Mouse (Mus musculus): ENCODE data around the gene Shb. TPM values are rescaled to one million over a fixed set of nuclear protein-coding genes. Genes with fewer than 3 reads are reported as not detected.

The Shb gene
- total RNA-seq, 2 experiments from 2014 or later: 32.5 to 45.3 TPM

DNA sequence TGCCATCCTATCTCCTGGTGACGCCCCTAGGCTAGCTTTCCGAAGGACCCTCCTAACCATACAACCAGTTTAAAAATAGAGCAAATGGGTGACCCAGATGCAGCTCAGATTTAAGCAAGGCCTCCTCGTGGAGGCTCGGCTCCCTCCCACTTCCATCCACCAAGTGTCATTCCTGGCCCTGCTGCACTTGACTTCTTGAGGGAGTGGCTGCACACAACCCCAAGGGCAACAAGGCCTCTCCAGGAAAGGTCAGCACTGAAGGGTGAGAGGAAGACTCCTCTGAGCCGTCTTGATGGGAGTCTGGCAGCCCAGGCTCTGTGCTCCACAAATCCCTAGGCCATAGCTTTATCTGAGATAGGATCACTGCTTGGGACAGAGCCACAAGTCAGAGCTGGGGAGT is 25.7 kb downstream of the Shb start:
- DNase-seq: peak in 1 of 2 experiments; percentile 51

GRCm38 (mm10) chr4:45505671-45506070 is 26.6 kb downstream of the Shb start:
- DNase-seq: no peak

DNA sequence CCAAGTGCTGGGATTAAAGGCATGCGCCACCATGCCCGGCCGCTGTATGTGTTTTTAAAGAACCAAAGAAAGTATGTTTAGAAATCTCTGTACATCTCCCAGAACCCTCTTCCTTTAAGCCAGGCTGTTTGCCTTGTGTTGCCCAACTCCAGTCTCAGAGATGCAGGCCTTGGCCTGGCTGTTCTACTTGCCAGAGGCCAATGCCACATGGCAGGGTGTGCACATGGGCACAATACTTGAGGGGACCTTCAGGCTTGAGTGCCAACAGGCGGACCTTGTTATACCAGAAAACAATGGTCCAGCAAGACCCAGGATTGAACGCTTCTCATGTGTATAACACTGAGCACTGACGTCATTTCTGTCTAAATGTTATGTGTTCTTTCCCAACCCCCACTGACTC is 27.1 kb downstream of the Shb start:
- no peak for DNase-seq

DNA sequence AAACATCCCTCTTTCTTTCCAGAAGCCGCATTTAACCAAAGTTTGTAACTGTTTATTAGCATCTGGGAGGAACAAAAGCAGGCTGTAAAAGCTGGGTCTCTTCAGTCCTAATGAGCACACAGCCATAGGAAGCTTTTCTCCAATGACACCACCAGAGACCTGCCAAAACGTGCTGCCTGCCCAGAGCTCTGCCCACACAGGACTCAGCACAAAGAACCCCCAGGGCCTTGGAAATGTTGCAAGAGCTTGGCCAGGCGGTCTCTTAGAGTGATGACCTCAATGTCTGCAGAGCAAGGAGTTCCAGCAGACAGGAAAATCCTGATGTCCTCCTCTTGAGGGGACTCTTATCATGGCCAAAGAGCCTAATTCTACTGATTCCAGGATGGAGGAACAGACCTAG is 28.5 kb downstream of the Shb start:
- peak; percentile 62 to 75 for DNase-seq

GRCm38 (mm10) chr4:45503380-45503779 is 28.9 kb downstream of the Shb start:
- DNase-seq: no peak

DNA sequence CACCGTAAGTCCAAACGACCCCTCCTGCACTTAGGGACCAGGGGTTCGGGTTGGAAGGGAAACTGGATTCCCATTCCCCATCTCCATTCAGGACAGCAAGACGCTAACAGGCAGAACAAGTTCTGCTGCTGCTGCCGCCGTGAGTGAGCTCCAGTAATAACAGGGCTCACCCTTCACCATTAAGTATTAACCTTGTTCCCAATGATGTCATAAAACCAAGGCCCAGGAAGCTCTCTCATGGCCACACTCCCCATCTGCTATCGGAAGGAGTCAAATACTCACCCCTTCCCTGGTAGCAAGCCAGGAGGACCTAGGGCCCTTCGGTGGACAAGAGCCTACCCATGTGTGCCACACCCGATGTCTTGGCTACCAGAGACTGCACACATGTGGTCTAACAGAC is 30.3 kb downstream of the Shb start:
- no peak for DNase-seq

GRCm38 (mm10) chr4:45500381-45500780 is 31.9 kb downstream of the Shb start:
- no peak for DNase-seq

- DNase-seq: no peak
Measured at GRCm38 (mm10) chr4:45499556-45499955, 32.7 kb downstream of the Shb start.

DNA sequence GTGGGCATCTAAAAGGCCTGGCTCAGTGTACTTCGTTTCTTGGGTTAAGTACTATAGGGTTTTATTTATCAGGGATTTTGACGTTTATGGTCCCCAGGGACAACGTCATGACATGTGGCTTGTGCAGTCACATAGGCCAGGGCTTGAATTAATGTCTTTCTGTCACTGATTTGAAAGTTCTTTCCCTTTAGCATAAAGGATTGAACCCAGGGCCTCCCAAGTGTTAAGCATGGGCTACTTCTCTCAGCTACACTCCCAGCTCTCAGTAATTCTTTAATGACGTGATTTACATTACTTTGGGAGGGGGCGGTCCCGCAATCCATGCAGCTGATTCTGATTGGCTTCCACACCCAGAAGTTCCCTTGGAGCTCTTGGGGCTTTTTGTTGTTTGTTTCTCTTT is 33.2 kb downstream of the Shb start:
- DNase-seq: no peak

DNA sequence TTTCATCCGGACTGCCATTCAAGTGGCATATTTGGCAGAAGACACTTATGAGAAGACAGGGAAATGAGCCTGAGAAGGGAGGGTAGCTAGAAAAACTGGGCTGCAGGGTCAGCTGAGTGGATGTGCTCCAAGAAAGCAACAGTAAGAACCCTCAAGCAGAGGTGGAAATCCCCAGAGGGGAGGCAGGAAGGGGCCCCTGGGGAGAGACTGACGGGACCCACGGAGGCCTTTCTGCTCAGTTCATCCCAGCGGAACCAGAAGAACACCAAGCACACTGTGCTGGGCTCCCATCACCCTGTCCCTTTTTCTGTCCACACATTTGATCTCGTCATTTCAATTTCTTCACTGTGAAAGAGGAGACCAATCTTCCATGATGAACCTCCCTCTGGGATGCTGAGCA is 33.9 kb downstream of the Shb start:
- no peak for DNase-seq

DNA sequence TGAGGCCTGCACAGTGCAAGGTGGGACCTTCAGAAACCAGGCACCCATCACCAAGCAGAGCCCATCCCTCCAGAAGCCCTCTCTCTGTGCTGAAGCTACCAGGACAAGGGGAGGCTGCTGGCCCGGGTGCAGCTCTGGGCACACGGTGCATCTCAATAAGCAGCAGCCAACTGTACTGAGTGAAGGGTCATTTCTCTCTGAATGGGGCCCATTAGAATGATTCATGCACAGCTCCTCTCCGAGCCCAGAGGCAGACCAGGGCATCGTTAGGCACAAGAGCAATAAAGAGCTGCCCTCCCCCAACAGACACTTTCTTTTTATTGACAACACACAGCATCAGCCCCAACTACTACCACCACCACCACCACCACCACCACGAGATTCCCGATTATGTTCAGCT is 35.0 kb downstream of the Shb start:
- DNase-seq: no peak

DNA sequence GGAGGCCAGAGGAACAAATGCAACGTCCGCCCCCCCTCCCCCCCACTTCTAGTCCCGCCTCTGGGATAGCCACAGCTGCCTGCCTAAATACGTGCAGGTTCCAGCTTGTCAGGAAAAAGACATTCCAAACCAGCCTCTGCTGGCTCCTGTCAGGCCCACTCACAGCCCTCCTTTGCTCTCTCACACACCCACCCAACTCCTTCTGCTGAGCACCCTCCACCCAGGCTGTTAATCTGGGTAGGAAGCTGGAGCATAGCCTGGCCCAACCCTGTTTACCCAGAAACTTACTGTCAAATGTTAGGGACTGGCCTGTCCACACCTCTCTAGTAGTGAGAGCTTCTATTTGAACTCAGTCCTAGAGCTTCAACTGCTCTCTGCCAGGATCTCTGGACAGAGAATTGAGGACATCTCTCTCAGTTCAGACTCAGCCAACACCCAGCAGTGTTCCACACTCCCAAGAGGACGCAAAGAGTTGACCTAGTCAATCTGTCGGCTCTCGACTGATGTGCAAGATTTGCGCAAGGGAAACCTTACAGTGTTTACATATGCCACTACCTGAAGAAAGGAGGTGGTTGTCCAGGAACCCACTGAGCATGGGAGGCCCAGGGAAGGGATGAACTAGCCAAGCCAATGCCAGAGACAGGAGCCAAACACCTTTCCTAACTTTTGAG is 36.6 kb downstream of the Shb start:
- peak in 1 of 2 experiments; percentile 44 for DNase-seq

GRCm38 (mm10) chr4:45493786-45494400 is 38.4 kb downstream of the Shb start:
- DNase-seq: no peak

DNA sequence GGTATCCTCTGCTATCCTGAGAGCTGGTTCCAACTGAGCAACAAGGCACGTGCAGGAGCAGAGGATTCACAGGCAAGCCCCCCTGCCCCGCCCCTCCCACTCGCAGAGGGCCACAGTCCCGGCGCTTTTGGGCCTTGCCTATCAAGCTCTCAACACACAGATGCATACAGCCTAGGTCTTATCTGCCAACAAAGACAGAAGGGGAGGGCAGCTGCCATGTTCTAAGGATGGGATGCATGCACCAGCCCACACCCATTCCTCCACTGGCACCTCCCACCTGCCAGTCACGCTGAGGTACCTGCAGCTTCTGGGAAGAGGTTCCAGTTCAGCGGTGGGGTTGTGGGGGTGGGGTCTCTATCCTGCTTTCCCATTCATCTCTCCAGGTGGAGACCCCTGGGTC is 39.2 kb downstream of the Shb start:
- no peak for DNase-seq

GRCm38 (mm10) chr4:45492681-45493081 is 39.6 kb downstream of the Shb start:
- DNase-seq: peak; percentile 60 to 72

DNA sequence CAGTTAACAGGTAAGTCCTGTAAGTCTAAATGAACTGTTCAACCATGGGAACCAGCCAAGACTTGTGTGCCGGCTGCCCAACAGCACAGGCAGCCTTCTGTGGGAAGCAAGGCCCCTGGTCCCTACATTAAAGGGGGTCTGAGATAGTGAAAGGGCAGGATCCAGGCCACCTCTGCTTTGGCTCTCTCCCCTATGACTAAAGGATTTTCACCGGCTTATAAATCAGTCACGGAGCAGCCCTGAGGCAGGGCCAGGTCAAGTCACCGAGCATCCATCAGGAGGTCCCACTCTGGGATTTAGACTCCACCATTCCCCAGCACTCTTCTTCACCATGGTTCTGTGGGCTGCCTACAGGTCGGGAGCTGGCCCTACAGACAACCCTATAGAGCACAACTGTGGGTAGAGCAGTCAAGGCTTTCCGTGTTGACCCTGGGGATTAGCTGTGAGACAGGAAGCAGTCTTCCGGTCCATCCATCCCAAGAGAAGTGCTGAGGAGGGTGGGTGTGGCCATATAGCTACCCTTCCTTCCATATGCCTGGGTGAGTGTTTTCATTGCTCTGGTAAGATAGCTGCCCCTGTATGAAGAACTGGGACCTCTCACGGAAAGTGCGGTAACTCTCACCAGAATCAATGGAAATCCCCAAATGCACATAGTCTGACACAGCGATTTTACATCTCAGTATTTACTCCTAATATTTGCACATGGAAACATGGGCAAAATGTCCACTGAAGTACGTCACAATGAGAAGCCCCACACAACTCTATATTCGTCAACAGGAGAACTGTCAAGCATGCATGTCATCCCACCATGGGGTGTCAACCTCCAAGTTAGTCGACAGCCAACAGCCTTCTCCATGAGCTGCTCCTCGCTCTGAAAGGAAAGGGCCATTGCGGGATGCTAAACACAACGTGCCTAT is 40.3 kb downstream of the Shb start:
- DNase-seq: peak in 1 of 2 experiments; percentile 37

GRCm38 (mm10) chr4:45491119-45491679 is 41.1 kb downstream of the Shb start:
- DNase-seq: no peak

DNA sequence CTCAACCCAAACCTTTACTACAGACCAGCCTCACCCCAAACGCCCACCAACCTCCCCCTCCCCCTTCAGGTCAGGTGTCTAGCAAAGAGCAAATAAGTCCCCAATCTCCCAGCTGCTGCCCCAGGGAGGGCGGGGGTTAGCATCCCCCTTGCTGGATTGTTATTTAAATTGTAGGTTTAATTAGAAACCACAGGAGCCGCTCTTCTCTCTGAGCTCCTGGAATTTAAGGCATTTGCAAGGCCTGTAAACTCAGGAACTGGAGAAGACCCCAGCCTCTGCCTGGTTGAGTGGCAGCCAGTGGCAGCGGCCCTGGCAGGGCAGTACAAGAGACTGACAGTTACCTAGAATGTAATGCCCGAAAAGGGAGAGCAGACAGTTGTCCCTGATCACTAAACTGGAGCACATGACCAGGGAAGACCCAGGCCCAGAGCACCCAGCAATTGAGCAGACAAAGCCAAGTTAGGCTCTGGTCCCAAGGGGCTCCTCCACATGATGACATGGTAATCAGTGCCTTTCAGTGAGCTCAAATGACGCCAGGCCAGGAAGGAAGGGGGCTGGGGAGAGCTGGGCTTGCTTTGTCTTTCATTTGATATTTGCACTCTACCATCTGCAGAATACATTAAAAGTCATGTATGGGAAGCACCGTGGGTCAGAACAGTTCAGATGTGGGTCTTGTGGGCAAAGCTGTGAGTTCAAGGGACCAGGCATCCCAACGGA is 42.1 kb downstream of the Shb start:
- peak; percentile 21 to 57 for DNase-seq

DNA sequence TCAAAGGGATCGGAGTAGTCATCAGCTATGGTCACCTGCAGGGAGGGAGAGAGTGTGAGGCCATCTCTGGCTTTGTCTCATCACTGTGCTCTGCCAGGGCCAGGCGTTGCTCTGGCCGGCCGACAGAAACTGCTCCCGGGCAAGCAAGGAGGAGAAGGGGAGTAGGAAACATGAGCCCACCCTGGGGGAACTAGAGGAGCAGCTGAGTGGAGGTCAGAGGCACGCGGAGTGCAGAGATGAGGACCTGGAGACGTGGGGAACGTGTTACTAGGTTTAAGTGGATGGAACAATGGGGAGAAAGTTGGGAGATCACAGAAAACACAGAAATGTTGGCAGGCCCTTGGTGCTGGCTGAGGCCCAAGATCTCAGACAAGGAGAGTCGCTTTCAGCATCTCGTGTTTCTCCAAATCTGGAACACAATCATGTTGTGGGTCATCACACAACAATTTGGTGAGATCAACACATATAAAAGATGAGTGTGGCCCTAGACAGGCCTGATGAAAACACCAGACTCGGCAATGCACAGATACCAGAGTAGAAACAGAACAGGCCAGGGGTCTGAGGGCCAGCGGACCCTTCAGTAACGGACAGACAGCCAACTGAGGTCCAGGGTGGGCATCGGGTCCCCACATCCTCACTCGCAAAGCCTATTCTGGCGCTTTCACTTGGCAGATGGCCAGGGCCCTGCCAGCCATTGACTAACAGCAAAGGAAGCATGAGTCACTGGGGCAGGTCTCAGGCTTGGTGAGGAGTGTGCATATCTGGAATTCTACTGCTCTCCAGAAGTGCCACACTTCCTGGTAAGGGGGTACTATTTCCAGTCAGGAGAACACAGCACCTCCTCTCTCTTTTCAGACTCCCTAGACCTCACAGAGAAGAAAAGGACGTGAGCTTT is 42.9 kb downstream of the Shb start:
- peak; percentile 76 to 80 for DNase-seq

DNA sequence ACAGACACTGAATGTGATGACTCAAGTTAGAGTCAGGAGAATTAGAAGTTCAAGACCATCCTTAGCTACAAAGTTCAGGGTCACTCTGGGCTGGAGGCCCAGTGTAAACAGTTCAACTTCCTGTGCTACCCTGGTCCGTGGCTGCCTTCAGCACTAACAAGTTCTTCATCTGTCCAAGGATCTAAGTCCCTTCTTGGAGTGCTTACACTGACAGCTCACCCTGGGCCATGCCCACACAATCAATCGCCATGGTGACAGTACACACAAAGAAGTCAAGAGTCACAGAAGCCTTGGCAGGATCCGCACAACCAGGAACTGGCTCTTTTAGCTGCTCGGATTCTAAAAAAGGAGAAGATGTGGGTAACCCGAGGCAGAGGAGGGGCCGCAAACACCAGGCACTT is 44.6 kb downstream of the Shb start:
- DNase-seq: peak in 1 of 2 experiments; percentile 73

DNA sequence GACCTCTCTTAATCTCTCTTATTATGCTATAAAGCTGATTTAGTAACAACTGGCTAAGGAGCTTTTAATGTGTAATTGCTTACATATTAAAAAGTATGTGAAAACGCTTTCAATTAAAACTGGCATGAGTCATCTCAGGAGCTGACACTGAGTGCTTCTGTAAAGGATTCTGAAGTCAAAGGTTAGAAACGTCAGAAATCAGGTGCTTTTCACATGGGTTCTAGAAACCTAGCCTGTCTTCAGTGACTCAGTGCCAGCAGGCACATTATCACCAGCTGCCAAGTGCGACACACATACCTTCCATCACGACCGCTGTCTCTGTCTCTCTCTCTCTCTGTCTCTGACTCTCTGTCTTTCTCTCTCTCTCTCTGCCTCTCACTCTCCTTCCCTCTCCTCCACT is 47.2 kb downstream of the Shb start:
- no peak for DNase-seq

Measured in heart, adult 18-20 months (tissue).